Mouse (Mus musculus): ENCODE results near the gene Ramp2.

Gene Ramp2

GRCm38 (mm10) chr11:101245855-101246701, at the start of gene Ramp2:
TSS of gene Ramp2 (plus strand) at chr11:101246028.
- DNase-seq (ENCODE audit: low spot score) = peak; percentile 61

DNA sequence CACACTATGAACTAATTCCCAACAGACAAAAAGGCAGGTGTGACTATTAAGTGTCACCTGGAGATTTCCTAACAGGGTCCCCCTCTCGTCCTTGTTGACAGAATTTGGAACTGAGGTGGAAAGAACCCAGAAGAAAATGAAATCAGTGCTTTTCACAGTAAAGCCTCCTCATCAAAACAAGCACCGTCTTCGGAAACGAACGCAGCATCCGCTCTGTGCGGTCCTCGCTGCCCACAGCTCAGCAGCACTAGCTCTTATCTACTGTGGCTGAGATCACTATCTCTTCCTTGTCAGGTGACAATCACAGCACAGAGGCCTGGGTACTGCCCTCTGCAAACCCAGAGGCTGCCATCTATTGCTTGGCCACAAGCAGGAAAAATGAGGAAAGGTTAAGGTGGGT, 49.7 kb upstream of the Ramp2 start:
- no peak for DNase-seq (ENCODE audit: low spot score)

DNA sequence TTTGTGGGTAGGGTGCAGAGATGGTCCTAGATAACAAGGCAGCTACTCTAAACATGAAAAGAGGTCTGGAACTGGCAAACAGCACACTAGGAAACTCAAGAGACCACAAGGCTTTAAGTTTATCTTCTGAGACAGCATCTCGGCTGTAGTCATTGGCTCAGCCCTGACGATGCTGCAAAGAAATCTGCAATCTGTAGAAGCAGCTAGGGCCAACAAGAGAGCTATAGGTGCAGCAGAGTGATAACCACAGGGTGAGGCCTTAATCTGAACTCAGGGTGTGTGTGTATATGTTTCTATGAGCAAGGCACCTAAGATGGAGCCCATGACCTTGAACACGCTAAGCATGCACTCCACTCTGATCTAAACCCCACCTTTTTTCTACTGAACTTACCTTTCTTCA, 46.3 kb upstream of the Ramp2 start:
- no peak for DNase-seq (ENCODE audit: low spot score)

GRCm38 (mm10) chr11:101200986-101201385, 44.8 kb upstream of the Ramp2 start:
- peak; percentile 81 for DNase-seq (ENCODE audit: low spot score)

GRCm38 (mm10) chr11:101211970-101212369, 33.9 kb upstream of the Ramp2 start:
- DNase-seq (ENCODE audit: low spot score) = peak; percentile 84

GRCm38 (mm10) chr11:101216936-101217335, 28.9 kb upstream of the Ramp2 start:
- DNase-seq (ENCODE audit: low spot score) = no peak

DNA sequence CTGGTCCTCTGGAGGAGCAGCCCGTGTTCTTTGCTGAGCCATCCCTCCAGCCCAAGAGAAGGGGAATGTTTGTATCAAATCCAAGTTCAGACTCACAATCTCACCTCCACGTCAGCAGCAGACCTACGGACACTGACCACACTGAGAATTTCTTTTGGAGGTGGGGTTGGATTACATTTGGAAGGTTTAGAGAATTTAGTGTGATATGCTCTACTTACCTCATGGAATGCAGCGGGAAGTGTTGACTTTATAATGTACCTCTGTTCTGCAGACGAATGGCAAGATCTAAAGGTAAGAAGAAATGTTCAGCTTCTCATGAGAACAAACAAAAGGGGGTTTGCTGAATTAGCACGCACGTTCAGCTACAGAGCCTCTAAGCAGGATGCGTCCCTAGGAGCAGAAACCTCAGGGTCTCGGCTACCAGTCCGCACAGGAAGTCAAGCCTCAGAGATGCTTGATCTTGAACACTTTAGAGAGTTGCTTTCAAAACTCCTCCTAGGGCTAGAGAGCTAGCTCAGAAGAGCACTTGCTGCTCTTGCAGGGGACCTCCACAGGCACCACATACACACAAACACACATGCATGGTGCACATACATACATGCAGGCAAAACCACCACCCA, 27.3 kb upstream of the Ramp2 start:
- DNase-seq (ENCODE audit: low spot score) = no peak

DNA sequence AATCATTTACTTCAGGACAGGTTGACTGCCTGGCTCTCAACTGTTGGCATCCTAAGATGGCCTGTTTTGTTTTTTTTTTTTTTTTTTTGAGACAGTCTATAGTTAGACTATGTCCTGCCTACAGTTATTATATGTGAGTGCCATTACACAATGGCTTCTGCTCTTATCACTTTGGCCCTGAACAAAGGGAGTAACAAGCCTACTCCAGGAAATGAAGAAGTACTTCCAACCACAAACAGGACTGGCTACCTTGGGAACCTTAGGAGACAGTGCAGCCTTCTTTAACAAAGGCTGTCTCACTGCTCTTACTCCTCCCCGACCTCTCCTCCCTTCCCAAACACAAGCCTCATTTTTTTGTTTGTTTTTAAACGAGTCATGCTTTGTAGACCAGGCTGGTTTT, 25.0 kb upstream of the Ramp2 start:
- no peak for DNase-seq (ENCODE audit: low spot score)

GRCm38 (mm10) chr11:101221306-101221986, 24.4 kb upstream of the Ramp2 start:
- no peak for DNase-seq (ENCODE audit: low spot score)

GRCm38 (mm10) chr11:101224337-101224736, 21.5 kb upstream of the Ramp2 start:
- DNase-seq (ENCODE audit: low spot score) = no peak

DNA sequence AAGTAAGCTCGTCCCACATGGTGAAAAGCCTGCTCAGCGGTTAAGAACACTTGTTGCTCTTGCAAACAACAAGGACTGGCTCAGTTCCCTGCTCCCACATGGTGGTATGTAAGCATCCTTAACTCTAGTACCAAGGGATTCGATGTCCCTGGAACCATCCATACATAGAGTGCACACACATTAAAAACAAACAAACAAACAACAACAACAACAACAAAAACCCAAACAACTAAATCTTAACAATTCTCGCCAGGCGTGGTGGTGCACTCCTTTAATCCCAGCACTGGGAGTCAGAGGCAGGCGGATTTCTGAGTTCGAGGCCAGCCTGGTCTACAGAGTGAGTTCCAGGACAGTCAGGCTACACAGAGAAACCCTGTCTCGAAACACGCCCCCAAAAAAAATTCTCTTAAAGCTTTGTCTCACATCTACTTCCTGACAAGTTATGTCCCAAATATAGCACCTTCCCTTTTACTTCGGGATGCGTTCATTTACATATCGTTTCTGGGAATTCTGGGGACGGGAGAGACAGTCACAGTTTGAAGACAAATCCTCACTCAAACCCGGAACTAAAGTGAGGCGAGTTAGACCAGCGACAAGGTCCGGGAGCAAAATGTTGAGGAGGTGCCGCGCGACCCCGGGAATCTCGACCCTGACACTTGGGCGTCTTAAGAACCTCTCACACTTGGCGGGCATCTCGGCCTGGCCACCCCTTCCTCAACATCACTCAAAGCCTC, 20.3 kb upstream of the Ramp2 start:
- no peak for DNase-seq (ENCODE audit: low spot score)

DNA sequence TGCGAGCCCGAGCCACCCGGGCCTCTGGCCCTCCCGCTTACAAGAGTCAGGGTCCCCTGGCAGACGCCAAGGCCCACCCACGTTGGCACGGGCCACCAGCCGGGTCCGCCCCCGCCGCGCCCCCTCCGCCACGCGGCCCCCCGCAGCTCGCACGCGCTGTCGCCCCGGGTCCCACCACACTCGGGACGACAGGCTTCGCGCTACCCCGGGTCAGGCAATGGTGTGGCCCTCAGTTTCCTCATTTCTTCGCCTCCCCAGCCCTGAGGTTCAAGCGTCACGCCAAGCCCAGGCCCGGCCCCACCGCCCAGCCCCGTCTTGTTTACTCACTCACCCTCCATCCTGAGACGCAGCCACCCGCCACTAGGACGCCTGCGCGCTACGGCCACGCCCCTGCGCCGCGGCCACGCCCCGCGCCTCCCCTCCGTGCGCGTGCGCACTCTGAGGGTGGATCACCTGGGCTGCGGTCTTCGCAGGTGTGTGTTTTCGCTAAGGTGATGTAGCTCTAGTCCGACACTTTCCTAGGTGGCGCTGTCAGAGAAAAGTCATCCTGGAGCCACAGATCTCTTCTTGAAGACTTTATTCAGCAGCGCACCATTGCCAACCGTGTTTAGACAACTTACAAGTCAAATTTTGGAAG, 19.6 kb upstream of the Ramp2 start, which contains the start of gene Ezh1:
Ezh1 (minus strand) TSS at position 399 of the 637 bp plus-strand sequence.
- DNase-seq (ENCODE audit: low spot score) = peak; percentile 91

- no peak for DNase-seq (ENCODE audit: low spot score)
These were observed 16.4 kb upstream of the Ramp2 start for GRCm38 (mm10) chr11:101229361-101229900.

DNA sequence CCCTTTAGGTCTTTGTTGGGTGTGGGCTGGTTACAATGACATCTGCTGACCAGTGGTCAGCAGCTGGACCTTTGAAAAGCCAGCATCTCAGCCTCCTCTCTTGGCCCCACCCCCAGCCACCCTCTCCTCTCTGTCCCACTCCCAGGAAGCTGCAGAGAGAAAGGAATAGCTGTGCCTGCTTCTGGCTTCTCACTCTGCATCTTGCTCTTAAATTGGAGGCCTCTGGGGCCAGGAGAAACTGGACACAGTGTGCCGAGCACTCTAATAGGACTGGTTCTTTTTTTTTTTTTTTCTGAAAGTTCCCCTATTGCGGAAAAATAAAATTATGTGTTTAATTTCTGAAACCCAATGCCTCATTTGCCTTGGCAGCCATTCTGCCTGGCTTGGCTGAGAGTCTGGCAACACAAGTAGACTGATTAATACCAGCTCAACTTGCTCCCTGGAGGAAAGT, 15.7 kb upstream of the Ramp2 start:
- DNase-seq (ENCODE audit: low spot score) = no peak

GRCm38 (mm10) chr11:101230526-101230925, 15.3 kb upstream of the Ramp2 start:
- peak; percentile 22 for DNase-seq (ENCODE audit: low spot score)

DNA sequence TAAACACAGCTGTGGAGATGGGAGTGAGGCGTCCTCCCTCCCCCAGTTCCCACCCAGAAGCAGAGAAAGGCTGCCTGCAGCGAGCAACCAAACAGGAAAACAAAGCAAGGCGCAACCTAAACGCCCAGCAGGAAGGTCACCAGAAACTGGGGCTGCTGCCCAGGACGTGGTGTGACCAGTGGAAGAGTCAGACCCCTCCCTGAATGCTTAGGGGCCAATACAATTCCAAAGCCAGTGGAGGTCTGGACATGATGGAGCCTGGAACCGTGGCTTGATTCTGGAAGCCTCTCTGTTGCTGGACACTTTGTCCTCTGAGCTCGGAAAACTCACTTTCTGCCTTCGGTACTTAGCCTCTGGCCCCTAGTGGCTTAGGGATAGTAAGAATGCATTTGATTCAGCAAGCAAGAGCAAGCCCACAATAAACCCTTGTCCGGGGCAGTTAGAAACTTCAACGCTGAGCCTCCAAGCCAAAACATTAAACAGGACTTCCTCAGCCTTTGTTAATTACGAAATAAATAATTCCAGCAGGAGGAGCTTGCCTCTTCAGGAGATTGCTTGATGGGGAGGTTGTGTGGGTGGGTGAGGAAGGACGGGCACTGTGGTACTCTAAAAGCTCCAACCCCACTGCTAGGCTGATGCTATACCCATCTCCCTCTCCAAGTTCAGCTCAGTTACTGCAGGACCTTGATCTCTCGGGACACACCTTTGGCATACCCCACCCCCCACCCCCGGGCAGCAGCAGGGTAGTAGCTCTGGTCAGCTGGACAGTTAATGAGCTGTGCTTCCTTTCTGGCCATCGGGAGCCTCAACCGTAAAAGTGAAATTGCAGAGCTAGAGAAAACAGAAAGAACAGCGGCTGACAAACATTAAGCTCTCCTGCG, 14.6 kb upstream of the Ramp2 start:
- DNase-seq (ENCODE audit: low spot score) = peak; percentile 70

- DNase-seq (ENCODE audit: low spot score) = peak; percentile 63
These were observed 13.6 kb upstream of the Ramp2 start for GRCm38 (mm10) chr11:101232010-101232839.

DNA sequence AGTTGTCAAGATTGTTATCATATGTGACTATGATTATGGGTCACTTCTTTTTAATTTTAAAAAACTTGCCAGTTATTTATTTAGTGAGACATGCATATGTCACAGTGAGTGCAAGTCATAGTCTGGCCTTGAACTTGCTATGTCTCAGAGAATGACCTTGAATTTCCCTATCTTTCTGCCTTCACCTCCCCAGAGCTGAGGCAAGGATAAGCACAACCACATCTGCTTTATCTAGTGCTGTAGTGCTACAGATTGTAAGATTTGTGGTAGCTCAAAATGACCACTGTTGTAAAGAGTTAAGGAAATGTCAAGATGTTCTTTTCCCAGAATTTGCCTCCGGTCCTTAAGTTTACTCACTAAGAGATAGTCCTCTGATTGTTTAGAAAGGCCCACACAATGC, 12.6 kb upstream of the Ramp2 start:
- DNase-seq (ENCODE audit: low spot score) = no peak

DNA sequence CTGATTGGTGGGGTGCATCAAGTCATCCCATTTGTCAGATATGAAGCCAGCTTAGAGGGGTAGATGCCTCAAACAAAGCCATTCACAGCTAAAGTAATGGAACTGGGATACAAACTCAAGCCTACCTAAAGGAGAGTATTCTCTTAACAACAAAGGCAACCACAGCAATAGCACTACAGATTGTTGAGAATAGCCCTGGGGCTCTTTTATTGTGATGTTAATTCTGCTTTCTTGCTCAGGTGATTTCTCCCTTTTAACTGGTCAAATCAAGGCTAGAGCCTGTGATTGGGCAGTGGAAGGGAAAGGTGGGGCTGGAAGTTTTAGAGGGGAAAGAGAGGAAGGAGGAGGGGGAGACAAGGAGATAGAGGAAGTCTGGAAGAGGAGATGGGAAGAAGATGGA, 11.7 kb upstream of the Ramp2 start:
- no peak for DNase-seq (ENCODE audit: low spot score)
